Mouse (Mus musculus) heart, postnatal 10 days (tissue): Measurements from ENCODE around the gene Zfp276. TPM values are rescaled to one million over a fixed set of nuclear protein-coding genes. Genes with fewer than 3 reads are reported as not detected.
"Not testable (repeated sequence)": the region's sequence is repeated elsewhere in the genome, so short reads cannot be mapped to it uniquely, and the experiment has no call there.

ENCODE experiments used
- DNase-seq, 2 experiments: peaks; one replicate each; pipeline ENCODE4 v3.0.0; 2021
- intact Hi-C: fragments of 180-260 bp; cut with DNase I; formaldehyde crosslinking; loops from one replicate; pipeline ENCODE4 v1.15.1; 2025
- total RNA-seq, 2 experiments: library from RNA; stranded (reverse); gene quantifications; 2 replicates each; pipeline ENCODE4 v1.2.3; 2021

The Zfp276 gene
- 10 to 100 TPM; 10.7 to 12.1 TPM for total RNA-seq

- intact Hi-C loops, result loop anchor here (5.0 kb wide), 1 partner anchor 42 kb away; the partner anchor contains the start of genes Chmp1a and Spata33
- DNase-seq, result peak; percentile 89
Measured at GRCm38 (mm10) chr8:123254099-123254885, at the start of gene Zfp276, which contains the start of gene Vps9d1. Zfp276 (plus strand) TSS chr8:123254195. Vps9d1 (minus strand) TSS chr8:123254348.

GRCm38 (mm10) chr8:123211876-123212275, 42.1 kb upstream of the Zfp276 start:
- no peak for DNase-seq
- intact Hi-C loops, result loop anchor here (5.0 to 10.0 kb wide), 2 partner anchors 40 to 737 kb away; partner anchors contain the start of genes Ctu2, Rnf166, Vps9d1 and Zfp276

GRCm38 (mm10) chr8:123212321-123213117, 41.5 kb upstream of the Zfp276 start, which contains the start of the genes Chmp1a and Spata33:
Chmp1a (minus strand) TSS chr8:123212763.
Spata33 (plus strand) TSS chr8:123212832.
- intact Hi-C loops, result loop anchor here (5.0 to 10.0 kb wide), 2 partner anchors 40 to 738 kb away; partner anchors contain the start of genes Ctu2, Rnf166, Vps9d1 and Zfp276
- peak; percentile 93 for DNase-seq

GRCm38 (mm10) chr8:123213118-123213772, 40.8 kb upstream of the Zfp276 start:
- DNase-seq, result peak in 1 of 2 experiments; percentile 36
- intact Hi-C loops, result loop anchor here (5.0 to 10.0 kb wide), 2 partner anchors 39 to 738 kb away; partner anchors contain the start of genes Ctu2, Rnf166, Vps9d1 and Zfp276

- DNase-seq, result peak; percentile 66 to 79
- intact Hi-C loops, result loop anchor here (10.0 kb wide), 1 partner anchor 741 kb away; the partner anchor contains the start of genes Ctu2 and Rnf166
Measured at GRCm38 (mm10) chr8:123215430-123215829, 38.6 kb upstream of the Zfp276 start.

- intact Hi-C loops, result no loop called here
- no peak for DNase-seq
Measured at GRCm38 (mm10) chr8:123220917-123221316, 33.1 kb upstream of the Zfp276 start.

GRCm38 (mm10) chr8:123224278-123225266, 29.4 kb upstream of the Zfp276 start, which contains the start of gene Cdk10:
Cdk10 (plus strand) TSS chr8:123224842.
- intact Hi-C loops, result no loop called here

GRCm38 (mm10) chr8:123228416-123228815, 25.6 kb upstream of the Zfp276 start:
- intact Hi-C loops, result no loop called here
- DNase-seq, result no peak

More at GRCm38 (mm10) chr8:123224278-123225266, 29.4 kb upstream of the Zfp276 start, which contains the start of gene Cdk10:
- peak; percentile 95 to 98 for DNase-seq

- intact Hi-C loops, DNase-seq: not testable (repeated sequence)
Measured at GRCm38 (mm10) chr8:123230326-123230725, 23.7 kb upstream of the Zfp276 start.

- DNase-seq, result peak; percentile 38 to 51
- intact Hi-C loops, result no loop called here
Measured at GRCm38 (mm10) chr8:123231742-123232141, 22.3 kb upstream of the Zfp276 start.

GRCm38 (mm10) chr8:123232553-123232952, 21.4 kb upstream of the Zfp276 start:
- DNase-seq, result no peak
- intact Hi-C loops, result no loop called here

- DNase-seq, result no peak
- intact Hi-C loops, result no loop called here
Measured at GRCm38 (mm10) chr8:123233300-123233699, 20.7 kb upstream of the Zfp276 start.

- no peak for DNase-seq
- intact Hi-C loops, result no loop called here
Measured at GRCm38 (mm10) chr8:123233760-123234159, 20.2 kb upstream of the Zfp276 start.

GRCm38 (mm10) chr8:123234918-123235519, 19.0 kb upstream of the Zfp276 start:
- no peak for DNase-seq
- intact Hi-C loops, result no loop called here

GRCm38 (mm10) chr8:123235520-123236497, 18.2 kb upstream of the Zfp276 start, which contains the start of gene Spata2l:
Spata2l (minus strand) TSS chr8:123236233.
- peak; percentile 86 to 88 for DNase-seq
- intact Hi-C loops, result no loop called here

GRCm38 (mm10) chr8:123239398-123239797, 14.6 kb upstream of the Zfp276 start:
- intact Hi-C loops, result no loop called here
- no peak for DNase-seq
